Mouse (Mus musculus): Measurements from ENCODE around the gene Fbxw7. TPM values are rescaled to one million over a fixed set of nuclear protein-coding genes. Genes with fewer than 3 reads are reported as not detected.

The Fbxw7 gene
- polyA plus RNA-seq, 1 experiment from 2014 or later: 39.3 TPM

DNA sequence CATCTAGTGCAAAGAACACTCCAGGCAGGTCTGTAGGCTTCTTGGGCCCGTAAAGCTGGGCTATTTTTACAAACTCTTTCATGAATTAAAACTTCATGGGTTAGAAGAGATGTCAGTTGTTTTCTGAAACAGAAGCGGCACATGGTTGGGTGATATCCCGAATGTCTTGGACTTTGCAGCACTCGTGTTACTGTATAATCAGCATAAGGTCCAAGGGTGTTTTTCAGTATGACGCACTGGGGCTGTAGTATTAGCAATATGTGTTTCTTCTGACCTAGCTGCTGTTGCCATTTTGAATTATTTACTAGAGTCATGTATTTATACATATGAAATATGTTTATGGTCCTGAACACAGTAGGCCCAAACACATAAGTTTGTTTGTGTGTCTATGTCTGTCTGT lies 111.1 kb downstream of the Fbxw7 start:
- no peak overlapping the region for H3K4me2 ChIP-seq (ENCODE audit: low read length)
- no peaks in the 10 kb centered on the region for H3K4me1 ChIP-seq (ENCODE audit: control insufficient read depth, insufficient read depth, low read depth, low read length)
- no peaks in the 10 kb centered on the region for H3K27me3 ChIP-seq (replicated peaks; ENCODE audit: control insufficient read depth, insufficient read depth, low read length)
- no peak overlapping the region for H3K9ac ChIP-seq (ENCODE audit: low read depth, low read length)
- H3K9me3 ChIP-seq (ENCODE audit: control insufficient read depth, low read length): no peaks in the 10 kb centered on the region
- no peaks in the 10 kb centered on the region for H3K36me3 ChIP-seq (ENCODE audit: control insufficient read depth, insufficient read depth, low read length)
- no peak for ATAC-seq
- H3K27ac ChIP-seq (ENCODE audit: low read depth, low read length): no peak overlapping the region
- WGBS: 91% methylated on average over 5 of the region's 5 CpGs
- no peak overlapping the region for H3K4me3 ChIP-seq (ENCODE audit: low read length)

DNA sequence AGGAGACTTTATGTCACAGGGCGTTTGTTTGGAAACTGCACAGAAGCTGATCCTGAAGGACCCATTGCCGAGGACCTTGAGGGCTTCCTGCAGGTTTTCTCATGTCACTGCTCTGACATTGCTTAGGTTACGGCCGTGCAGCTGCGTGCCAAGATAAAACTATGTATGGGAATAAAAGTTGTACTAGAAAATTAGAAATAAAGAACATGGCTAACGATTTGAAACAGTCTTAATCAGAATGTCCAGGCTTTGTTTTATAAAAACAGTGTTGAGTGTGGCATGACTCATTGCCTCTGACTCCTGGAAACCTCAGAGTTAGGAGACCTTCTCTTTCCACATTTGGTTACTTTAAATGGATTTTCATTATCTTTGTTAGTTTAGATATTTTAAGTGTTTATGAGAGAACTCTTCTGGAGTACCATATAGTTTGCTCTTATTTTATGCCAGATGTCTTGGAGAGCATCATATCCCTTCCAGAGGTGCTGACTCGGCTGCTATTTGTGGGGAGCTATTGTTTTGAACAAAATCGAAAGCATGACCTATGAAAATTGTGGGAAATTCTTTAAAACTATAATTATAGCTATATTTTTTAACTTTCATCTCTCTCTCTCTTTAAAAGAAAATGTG lies 112.2 kb downstream of the Fbxw7 start:
- Histone ChIP-seq H3K4me3 (ENCODE audit: low read length) (no peak overlapping the region), H3K36me3 (ENCODE audit: control insufficient read depth, insufficient read depth, low read length) (no peaks in the 10 kb centered on the region), H3K9me3 (ENCODE audit: control insufficient read depth, low read length) (no peaks in the 10 kb centered on the region), H3K27me3 (replicated peaks; ENCODE audit: control insufficient read depth, insufficient read depth, low read length) (no peaks in the 10 kb centered on the region), H3K9ac (ENCODE audit: low read depth, low read length) (no peak overlapping the region), H3K4me1 (ENCODE audit: control insufficient read depth, insufficient read depth, low read depth, low read length) (no peaks in the 10 kb centered on the region), H3K4me2 (ENCODE audit: low read length) (no peak overlapping the region), H3K27ac (ENCODE audit: low read depth, low read length) (no peak overlapping the region)
- no peak for ATAC-seq
- 76% methylated on average over 8 of the region's 8 CpGs for WGBS

DNA sequence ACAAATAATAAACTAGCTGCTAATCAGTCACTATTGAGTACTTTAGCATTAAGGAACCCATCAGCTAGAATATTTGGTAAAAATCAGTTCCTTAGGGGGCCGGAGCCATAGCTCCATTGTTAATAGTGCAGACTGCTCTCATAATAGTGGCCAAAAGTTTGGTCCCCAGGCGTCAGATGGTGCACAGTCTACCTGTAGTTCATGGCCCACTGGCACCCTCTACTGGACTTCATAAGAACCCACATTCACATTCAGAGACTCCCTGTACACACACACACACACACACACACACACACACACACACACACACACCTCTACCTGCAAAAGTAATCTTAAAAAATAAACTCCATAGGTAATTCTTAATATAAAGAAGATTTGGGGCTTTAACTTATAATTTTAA lies 112.8 kb downstream of the Fbxw7 start:
- Histone ChIP-seq H3K36me3 (ENCODE audit: control insufficient read depth, insufficient read depth, low read length) (no peaks in the 10 kb centered on the region), H3K9me3 (ENCODE audit: control insufficient read depth, low read length) (no peaks in the 10 kb centered on the region), H3K4me2 (ENCODE audit: low read length) (no peak overlapping the region), H3K4me3 (ENCODE audit: low read length) (no peak overlapping the region), H3K27ac (ENCODE audit: low read depth, low read length) (no peak overlapping the region), H3K9ac (ENCODE audit: low read depth, low read length) (no peak overlapping the region), H3K27me3 (replicated peaks; ENCODE audit: control insufficient read depth, insufficient read depth, low read length) (no peaks in the 10 kb centered on the region), H3K4me1 (ENCODE audit: control insufficient read depth, insufficient read depth, low read depth, low read length) (no peaks in the 10 kb centered on the region)
- ATAC-seq: no peak
- 90% methylated on average over 2 of the region's 2 CpGs for WGBS

DNA sequence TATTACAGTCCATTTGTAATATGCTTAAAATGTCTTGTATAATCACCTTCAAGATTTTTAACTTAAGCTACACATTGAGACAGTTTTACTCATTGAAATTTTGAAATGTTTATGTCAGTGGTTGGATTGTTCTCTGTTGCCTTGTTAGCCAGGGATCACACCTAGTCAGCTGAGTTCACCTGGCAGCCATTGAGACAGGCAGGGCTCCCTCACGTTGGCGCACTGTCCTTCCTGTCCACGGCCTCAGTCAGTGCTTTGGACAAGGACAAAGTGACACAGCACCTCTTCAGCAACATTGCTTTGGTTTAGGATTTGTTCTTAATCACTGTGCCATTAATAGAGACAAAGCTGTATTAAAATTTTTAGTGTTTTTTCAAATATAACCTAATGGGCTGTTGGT lies 114.1 kb downstream of the Fbxw7 start:
- WGBS: 89% methylated on average over 3 of the region's 3 CpGs
- Histone ChIP-seq H3K9ac (ENCODE audit: low read depth, low read length) (no peak overlapping the region), H3K9me3 (ENCODE audit: control insufficient read depth, low read length) (no peaks in the 10 kb centered on the region), H3K36me3 (ENCODE audit: control insufficient read depth, insufficient read depth, low read length) (no peaks in the 10 kb centered on the region), H3K4me3 (ENCODE audit: low read length) (no peak overlapping the region), H3K4me2 (ENCODE audit: low read length) (no peak overlapping the region), H3K27me3 (replicated peaks; ENCODE audit: control insufficient read depth, insufficient read depth, low read length) (no peaks in the 10 kb centered on the region), H3K27ac (ENCODE audit: low read depth, low read length) (no peak overlapping the region), H3K4me1 (ENCODE audit: control insufficient read depth, insufficient read depth, low read depth, low read length) (no peaks in the 10 kb centered on the region)
- no peak for ATAC-seq

DNA sequence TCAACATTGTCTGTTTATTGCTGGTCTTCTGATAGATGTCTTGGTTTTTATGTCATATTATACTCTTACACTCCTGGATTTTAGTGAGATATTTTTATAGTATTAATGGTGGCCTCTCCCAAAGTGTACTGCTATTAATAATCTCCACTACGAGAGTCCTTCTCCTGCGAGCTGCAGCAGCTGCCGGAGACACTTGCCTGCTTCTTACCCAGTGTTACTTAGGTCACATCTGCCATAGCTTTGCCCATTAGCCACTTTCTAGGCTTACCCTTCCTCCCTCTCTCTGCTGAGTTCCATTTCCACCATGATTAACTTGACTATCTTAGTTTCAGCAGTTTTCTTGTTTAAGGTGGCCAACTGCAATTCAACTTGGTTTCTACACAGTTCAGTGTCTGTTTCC lies 115.6 kb downstream of the Fbxw7 start:
- no peak overlapping the region for H3K27ac ChIP-seq (ENCODE audit: low read depth, low read length)
- no peak overlapping the region for H3K4me2 ChIP-seq (ENCODE audit: low read length)
- no peaks in the 10 kb centered on the region for H3K36me3 ChIP-seq (ENCODE audit: control insufficient read depth, insufficient read depth, low read length)
- WGBS: 81% methylated on average over 3 of the region's 3 CpGs
- no peaks in the 10 kb centered on the region for H3K9me3 ChIP-seq (ENCODE audit: control insufficient read depth, low read length)
- ATAC-seq: no peak
- no peaks in the 10 kb centered on the region for H3K4me1 ChIP-seq (ENCODE audit: control insufficient read depth, insufficient read depth, low read depth, low read length)
- H3K4me3 ChIP-seq (ENCODE audit: low read length): no peak overlapping the region
- H3K27me3 ChIP-seq (replicated peaks; ENCODE audit: control insufficient read depth, insufficient read depth, low read length): no peaks in the 10 kb centered on the region
- no peak overlapping the region for H3K9ac ChIP-seq (ENCODE audit: low read depth, low read length)

DNA sequence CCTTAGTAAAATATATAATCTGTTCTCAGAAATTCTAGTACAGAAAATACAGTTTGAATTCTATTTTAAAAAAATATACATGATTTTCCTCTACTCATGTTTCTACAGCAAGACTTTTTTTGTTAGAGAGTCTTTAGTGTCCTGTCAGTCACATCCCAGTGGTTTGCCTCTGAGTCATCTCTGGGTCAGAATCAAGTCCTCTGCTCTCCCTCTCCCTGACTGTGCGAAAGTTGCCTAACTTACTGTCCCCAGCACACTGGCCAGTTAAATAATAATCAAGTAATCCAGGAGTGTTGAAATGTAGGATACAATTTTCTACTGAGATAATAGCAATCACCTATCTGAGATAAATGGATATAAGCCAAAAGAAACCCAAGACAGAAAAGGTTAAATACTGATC lies 120.7 kb downstream of the Fbxw7 start:
- no peak overlapping the region for H3K4me3 ChIP-seq (ENCODE audit: low read length)
- no peak overlapping the region for H3K4me2 ChIP-seq (ENCODE audit: low read length)
- no peak overlapping the region for H3K27ac ChIP-seq (ENCODE audit: low read depth, low read length)
- no peaks in the 10 kb centered on the region for H3K27me3 ChIP-seq (replicated peaks; ENCODE audit: control insufficient read depth, insufficient read depth, low read length)
- no peak overlapping the region for H3K9ac ChIP-seq (ENCODE audit: low read depth, low read length)
- H3K4me1 ChIP-seq (ENCODE audit: control insufficient read depth, insufficient read depth, low read depth, low read length): peaks cover 4% of the 10 kb centered on the region; the same call in 1 of the 2 replicates
- H3K9me3 ChIP-seq (ENCODE audit: control insufficient read depth, low read length): no peaks in the 10 kb centered on the region
- WGBS: 70% methylated on average over 1 of the region's 1 CpGs
- no peaks in the 10 kb centered on the region for H3K36me3 ChIP-seq (ENCODE audit: control insufficient read depth, insufficient read depth, low read length)
- ATAC-seq: no peak

DNA sequence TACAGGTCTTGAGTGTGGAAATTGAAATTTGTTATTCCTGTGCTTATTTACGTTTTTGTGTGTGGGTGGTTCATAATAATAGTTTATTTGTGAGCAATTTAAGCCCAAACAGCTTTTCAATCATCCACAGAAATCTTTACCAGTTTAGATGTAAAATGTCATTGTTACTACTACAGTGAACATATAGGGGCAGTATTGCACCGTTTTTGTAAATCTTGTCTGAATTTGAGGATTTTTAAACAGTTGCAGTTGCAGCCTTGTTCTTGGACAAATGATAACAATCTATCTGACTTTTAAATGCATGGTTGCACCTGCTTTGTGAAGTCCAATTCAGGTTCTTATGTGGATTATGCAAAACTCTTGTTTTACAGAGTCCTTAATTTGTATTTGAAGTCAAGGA lies 121.2 kb downstream of the Fbxw7 start:
- Histone ChIP-seq H3K27me3 (replicated peaks; ENCODE audit: control insufficient read depth, insufficient read depth, low read length) (no peaks in the 10 kb centered on the region), H3K4me1 (ENCODE audit: control insufficient read depth, insufficient read depth, low read depth, low read length) (peaks cover 4% of the 10 kb centered on the region; the same call in 1 of the 2 replicates), H3K4me2 (ENCODE audit: low read length) (no peak overlapping the region), H3K27ac (ENCODE audit: low read depth, low read length) (no peak overlapping the region), H3K4me3 (ENCODE audit: low read length) (no peak overlapping the region), H3K36me3 (ENCODE audit: control insufficient read depth, insufficient read depth, low read length) (no peaks in the 10 kb centered on the region), H3K9ac (ENCODE audit: low read depth, low read length) (no peak overlapping the region), H3K9me3 (ENCODE audit: control insufficient read depth, low read length) (no peaks in the 10 kb centered on the region)
- WGBS: 56% methylated on average over 2 of the region's 2 CpGs
- no peak for ATAC-seq

DNA sequence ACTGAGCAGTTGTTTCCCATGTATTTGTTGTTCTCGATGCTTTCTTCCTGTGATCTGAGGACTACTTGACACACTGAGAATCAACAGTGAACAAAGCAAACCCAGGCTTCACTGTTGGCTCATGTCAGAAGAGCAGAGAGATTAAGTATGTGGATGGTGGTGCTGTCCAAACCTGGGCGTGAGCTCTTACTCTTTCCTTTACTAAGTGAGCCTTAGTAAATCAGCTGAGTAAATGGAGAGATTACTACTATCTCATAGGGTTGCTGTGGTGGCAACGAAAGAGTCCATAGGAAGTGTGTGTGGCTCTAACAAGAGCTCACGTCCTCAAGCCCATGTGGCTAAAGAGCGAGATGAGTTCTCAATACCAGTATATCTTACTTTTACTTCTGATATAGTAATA lies 121.9 kb downstream of the Fbxw7 start:
- H3K4me3 ChIP-seq (ENCODE audit: low read length): no peak overlapping the region
- 50% methylated on average over 5 of the region's 5 CpGs for WGBS
- H3K4me2 ChIP-seq (ENCODE audit: low read length): no peak overlapping the region
- H3K36me3 ChIP-seq (ENCODE audit: control insufficient read depth, insufficient read depth, low read length): no peaks in the 10 kb centered on the region
- H3K9ac ChIP-seq (ENCODE audit: low read depth, low read length): no peak overlapping the region
- no peak for ATAC-seq
- H3K9me3 ChIP-seq (ENCODE audit: control insufficient read depth, low read length): no peaks in the 10 kb centered on the region
- no peaks in the 10 kb centered on the region for H3K27me3 ChIP-seq (replicated peaks; ENCODE audit: control insufficient read depth, insufficient read depth, low read length)
- H3K4me1 ChIP-seq (ENCODE audit: control insufficient read depth, insufficient read depth, low read depth, low read length): peaks cover 4% of the 10 kb centered on the region; the same call in 1 of the 2 replicates
- H3K27ac ChIP-seq (ENCODE audit: low read depth, low read length): no peak overlapping the region

DNA sequence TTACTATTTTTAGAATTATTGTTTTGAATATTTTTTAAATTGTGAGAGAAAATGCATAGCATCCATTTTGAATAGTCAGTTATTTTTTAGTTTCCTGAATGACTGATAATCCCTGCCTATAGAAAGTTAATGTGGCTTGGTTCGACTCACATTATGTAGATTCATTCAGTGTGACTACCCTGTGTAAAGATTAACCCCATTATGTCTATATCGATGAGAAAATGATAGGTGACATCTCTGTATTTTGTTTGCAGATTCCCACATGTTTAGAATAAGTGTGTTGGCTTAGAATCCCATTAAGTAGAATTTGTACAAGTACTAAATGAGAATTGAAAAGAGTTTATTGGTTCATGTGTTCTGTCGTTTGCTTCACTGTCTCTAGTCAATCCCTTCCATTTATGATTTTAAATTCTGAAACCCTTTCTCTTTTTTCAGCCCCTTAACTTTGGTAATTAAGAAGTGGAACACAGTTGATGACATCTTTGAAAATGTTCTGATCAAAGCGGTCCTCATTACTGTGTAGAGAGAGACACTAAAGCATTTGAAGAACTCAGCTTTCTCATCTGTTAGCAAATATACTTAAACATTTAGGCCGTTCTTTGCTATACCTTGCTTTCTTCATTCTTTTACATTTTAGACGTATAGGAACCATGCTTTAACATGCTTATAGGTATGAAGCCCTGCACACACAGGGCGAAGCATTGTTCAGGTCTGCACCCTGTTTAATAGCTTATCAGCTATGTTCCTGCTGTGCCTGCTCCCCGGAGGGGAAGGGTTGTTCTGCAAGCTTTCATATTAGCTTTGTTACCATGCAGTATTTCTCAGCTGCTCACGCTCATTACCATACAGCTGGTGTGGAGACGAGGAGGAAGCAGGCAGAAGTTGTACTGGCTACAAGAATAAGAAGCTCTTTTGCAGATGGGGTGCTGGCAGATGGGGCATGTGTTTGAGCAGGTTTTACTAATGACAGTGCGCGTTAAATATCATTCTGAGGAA lies 122.6 kb downstream of the Fbxw7 start:
- H3K4me2 ChIP-seq (ENCODE audit: low read length): no peak overlapping the region
- H3K36me3 ChIP-seq (ENCODE audit: control insufficient read depth, insufficient read depth, low read length): no peaks in the 10 kb centered on the region
- H3K4me3 ChIP-seq (ENCODE audit: low read length): no peak overlapping the region
- no peaks in the 10 kb centered on the region for H3K9me3 ChIP-seq (ENCODE audit: control insufficient read depth, low read length)
- no peak overlapping the region for H3K9ac ChIP-seq (ENCODE audit: low read depth, low read length)
- no peaks in the 10 kb centered on the region for H3K27me3 ChIP-seq (replicated peaks; ENCODE audit: control insufficient read depth, insufficient read depth, low read length)
- 29% methylated on average over 12 of the region's 12 CpGs for WGBS
- peaks cover 4% of the 10 kb centered on the region; the same call in 1 of the 2 replicates for H3K4me1 ChIP-seq (ENCODE audit: control insufficient read depth, insufficient read depth, low read depth, low read length)
- no peak overlapping the region for H3K27ac ChIP-seq (ENCODE audit: low read depth, low read length)
- peak; percentile 83 for ATAC-seq

Measured in hindbrain, embryonic 16.5 days (tissue).